Mouse (Mus musculus): Measurements from ENCODE around the gene Llgl2. TPM values are rescaled to one million over a fixed set of nuclear protein-coding genes. Genes with fewer than 3 reads are reported as not detected.

Gene Llgl2
- polyA plus RNA-seq, 1 experiment from 2014 or later: 14.3 TPM

GRCm38 (mm10) chr11:115792353-115792752, 31.5 kb upstream of the Llgl2 start:
- Histone ChIP-seq H3K4me2 (no peak overlapping the region), H3K4me3 (no peak overlapping the region), H3K27me3 (replicated peaks) (no peaks in the 10 kb centered on the region), H3K9ac (no peak overlapping the region), H3K4me1 (peaks cover 11% of the 10 kb centered on the region; the same call in 1 of the 2 replicates), H3K9me3 (replicated peaks) (no peaks in the 10 kb centered on the region), H3K36me3 (peaks cover 97% of the 10 kb centered on the region), H3K27ac (no peak overlapping the region)
- 87% methylated on average over 14 of the region's 14 CpGs for WGBS (ENCODE audit: insufficient replicate concordance)
- no peak for ATAC-seq

GRCm38 (mm10) chr11:115796898-115797297, 27.0 kb upstream of the Llgl2 start:
- Histone ChIP-seq H3K36me3 (peaks cover 100% of the 10 kb centered on the region), H3K27ac (0 out of 2 replicates have a peak overlapping the region, but pooled peaks have one; percentile 29), H3K4me1 (peaks cover 12% of the 10 kb centered on the region; the same call in 1 of the 2 replicates), H3K27me3 (replicated peaks) (no peaks in the 10 kb centered on the region), H3K4me2 (no peak overlapping the region), H3K9me3 (replicated peaks) (no peaks in the 10 kb centered on the region), H3K4me3 (no peak overlapping the region), H3K9ac (no peak overlapping the region)
- 67% methylated on average over 15 of the region's 15 CpGs for WGBS (ENCODE audit: insufficient replicate concordance)
- no peak for ATAC-seq

GRCm38 (mm10) chr11:115797665-115798064, 26.2 kb upstream of the Llgl2 start:
- no peak overlapping the region for H3K4me2 ChIP-seq
- peaks cover 100% of the 10 kb centered on the region for H3K36me3 ChIP-seq
- peaks cover 19% of the 10 kb centered on the region for H3K4me1 ChIP-seq
- H3K4me3 ChIP-seq: no peak overlapping the region
- WGBS (ENCODE audit: insufficient replicate concordance): 81% methylated on average over 9 of the region's 9 CpGs
- no peaks in the 10 kb centered on the region for H3K9me3 ChIP-seq (replicated peaks)
- no peak overlapping the region for H3K9ac ChIP-seq
- no peaks in the 10 kb centered on the region for H3K27me3 ChIP-seq (replicated peaks)
- H3K27ac ChIP-seq: peak overlapping the region; percentile 20; the same call in 1 of the 2 replicates
- ATAC-seq: no peak

GRCm38 (mm10) chr11:115800981-115801380, 22.9 kb upstream of the Llgl2 start:
- Histone ChIP-seq H3K27me3 (replicated peaks) (no peaks in the 10 kb centered on the region), H3K4me1 (peaks cover 50% of the 10 kb centered on the region), H3K4me2 (no peak overlapping the region), H3K9me3 (replicated peaks) (no peaks in the 10 kb centered on the region), H3K36me3 (peaks cover 95% of the 10 kb centered on the region), H3K27ac (no peak overlapping the region), H3K9ac (no peak overlapping the region), H3K4me3 (no peak overlapping the region)
- no peak for ATAC-seq
- 78% methylated on average over 18 of the region's 18 CpGs for WGBS (ENCODE audit: insufficient replicate concordance)

- no peaks in the 10 kb centered on the region for H3K9me3 ChIP-seq (replicated peaks)
- H3K4me1 ChIP-seq: peaks cover 60% of the 10 kb centered on the region
- H3K9ac ChIP-seq: 0 out of 2 replicates have a peak overlapping the region, but pooled peaks have one; percentile 32
- H3K4me3 ChIP-seq: peak overlapping the region; percentile 54; the same call in 1 of the 2 replicates
- no peaks in the 10 kb centered on the region for H3K27me3 ChIP-seq (replicated peaks)
- H3K27ac ChIP-seq: peak overlapping the region; percentile 46; the same call in 1 of the 2 replicates
- peak overlapping the region; percentile 67 for H3K4me2 ChIP-seq
- ATAC-seq: no peak
- WGBS (ENCODE audit: insufficient replicate concordance): 93% methylated on average over 24 of the region's 24 CpGs
- H3K36me3 ChIP-seq: peaks cover 95% of the 10 kb centered on the region
Observed at GRCm38 (mm10) chr11:115803072-115803709, 20.7 kb upstream of the Llgl2 start.

GRCm38 (mm10) chr11:115805005-115805404, 18.8 kb upstream of the Llgl2 start:
- peak overlapping the region; percentile 72 for H3K9ac ChIP-seq
- WGBS (ENCODE audit: insufficient replicate concordance): 18% methylated on average over 7 of the region's 7 CpGs
- peak overlapping the region; percentile 67 for H3K4me2 ChIP-seq
- peak overlapping the region; percentile 54 for H3K4me3 ChIP-seq
- peak; percentile 92 for ATAC-seq
- peak overlapping the region; percentile 96 for H3K27ac ChIP-seq
- H3K27me3 ChIP-seq (replicated peaks): no peaks in the 10 kb centered on the region
- peaks cover 77% of the 10 kb centered on the region for H3K36me3 ChIP-seq
- H3K9me3 ChIP-seq (replicated peaks): no peaks in the 10 kb centered on the region
- H3K4me1 ChIP-seq: peaks cover 78% of the 10 kb centered on the region

- Histone ChIP-seq H3K4me2 (peak overlapping the region; percentile 49), H3K4me1 (peaks cover 90% of the 10 kb centered on the region), H3K36me3 (peaks cover 75% of the 10 kb centered on the region), H3K4me3 (no peak overlapping the region), H3K27me3 (replicated peaks) (no peaks in the 10 kb centered on the region), H3K9me3 (replicated peaks) (no peaks in the 10 kb centered on the region), H3K9ac (peak overlapping the region; percentile 41), H3K27ac (peak overlapping the region; percentile 81)
- WGBS (ENCODE audit: insufficient replicate concordance): 87% methylated on average over 10 of the region's 10 CpGs
- ATAC-seq: no peak
Observed at GRCm38 (mm10) chr11:115806154-115806553, 17.7 kb upstream of the Llgl2 start.

GRCm38 (mm10) chr11:115807306-115807705, 16.5 kb upstream of the Llgl2 start:
- no peak for ATAC-seq
- H3K9ac ChIP-seq: 0 out of 2 replicates have a peak overlapping the region, but pooled peaks have one; percentile 24
- WGBS (ENCODE audit: insufficient replicate concordance): 88% methylated on average over 6 of the region's 6 CpGs
- no peaks in the 10 kb centered on the region for H3K9me3 ChIP-seq (replicated peaks)
- peaks cover 98% of the 10 kb centered on the region for H3K4me1 ChIP-seq
- no peaks in the 10 kb centered on the region for H3K27me3 ChIP-seq (replicated peaks)
- peaks cover 72% of the 10 kb centered on the region for H3K36me3 ChIP-seq
- peak overlapping the region; percentile 81 for H3K27ac ChIP-seq
- H3K4me2 ChIP-seq: peak overlapping the region; percentile 13; the same call in 1 of the 2 replicates
- no peak overlapping the region for H3K4me3 ChIP-seq

GRCm38 (mm10) chr11:115807971-115808370, 15.9 kb upstream of the Llgl2 start:
- Histone ChIP-seq H3K4me1 (peaks cover 98% of the 10 kb centered on the region), H3K27ac (0 out of 2 replicates have a peak overlapping the region, but pooled peaks have one; percentile 57), H3K9me3 (replicated peaks) (no peaks in the 10 kb centered on the region), H3K36me3 (peaks cover 66% of the 10 kb centered on the region), H3K9ac (no peak overlapping the region), H3K27me3 (replicated peaks) (no peaks in the 10 kb centered on the region), H3K4me3 (no peak overlapping the region), H3K4me2 (peak overlapping the region; percentile 13; the same call in 1 of the 2 replicates)
- WGBS (ENCODE audit: insufficient replicate concordance): 89% methylated on average over 11 of the region's 11 CpGs
- ATAC-seq: no peak

GRCm38 (mm10) chr11:115808696-115809310, 15.0 kb upstream of the Llgl2 start:
- H3K9me3 ChIP-seq (replicated peaks): no peaks in the 10 kb centered on the region
- H3K36me3 ChIP-seq: peaks cover 58% of the 10 kb centered on the region
- H3K4me2 ChIP-seq: peak overlapping the region; percentile 99
- no peak overlapping the region for H3K4me3 ChIP-seq
- no peak for ATAC-seq
- peak overlapping the region; percentile 57 for H3K27ac ChIP-seq
- H3K27me3 ChIP-seq (replicated peaks): no peaks in the 10 kb centered on the region
- 33% methylated on average over 10 of the region's 10 CpGs for WGBS (ENCODE audit: insufficient replicate concordance)
- H3K4me1 ChIP-seq: peaks cover 91% of the 10 kb centered on the region
- H3K9ac ChIP-seq: peak overlapping the region; percentile 40

- no peaks in the 10 kb centered on the region for H3K9me3 ChIP-seq (replicated peaks)
- H3K4me1 ChIP-seq: peaks cover 90% of the 10 kb centered on the region
- H3K4me3 ChIP-seq: no peak overlapping the region
- H3K4me2 ChIP-seq: peak overlapping the region; percentile 99
- 50% methylated on average over 8 of the region's 8 CpGs for WGBS (ENCODE audit: insufficient replicate concordance)
- H3K27me3 ChIP-seq (replicated peaks): no peaks in the 10 kb centered on the region
- peak overlapping the region; percentile 40 for H3K9ac ChIP-seq
- peaks cover 54% of the 10 kb centered on the region for H3K36me3 ChIP-seq
- no peak for ATAC-seq
- H3K27ac ChIP-seq: peak overlapping the region; percentile 57
Observed at GRCm38 (mm10) chr11:115809311-115809781, 14.5 kb upstream of the Llgl2 start.

- H3K36me3 ChIP-seq: peaks cover 43% of the 10 kb centered on the region
- ATAC-seq: no peak
- H3K27me3 ChIP-seq (replicated peaks): no peaks in the 10 kb centered on the region
- peak overlapping the region; percentile 57; the same call in 1 of the 2 replicates for H3K27ac ChIP-seq
- WGBS (ENCODE audit: insufficient replicate concordance): 75% methylated on average over 14 of the region's 14 CpGs
- no peak overlapping the region for H3K9ac ChIP-seq
- no peaks in the 10 kb centered on the region for H3K9me3 ChIP-seq (replicated peaks)
- H3K4me3 ChIP-seq: no peak overlapping the region
- H3K4me1 ChIP-seq: peaks cover 87% of the 10 kb centered on the region
- H3K4me2 ChIP-seq: peak overlapping the region; percentile 99
Observed at GRCm38 (mm10) chr11:115810377-115810776, 13.5 kb upstream of the Llgl2 start.

Data from liver, embryonic 12.5 days (tissue).